Mouse (Mus musculus) midbrain, embryonic 16.5 days (tissue): ENCODE results near the gene Fam192a. TPM values are rescaled to one million over a fixed set of nuclear protein-coding genes. Genes with fewer than 3 reads are reported as not detected.
A peak's percentile ranks its signal among the peaks of the same experiment; 100 is the strongest.

ENCODE experiments used
- ATAC-seq: fragments of 200-750 bp; cut with Nextera tagmentation; 2 replicates; pipeline ENCODE4 v1.8.0; 2017; ENCODE audit warnings: moderate TSS enrichment
- H3K27ac ChIP-seq: fragments of 300-500 bp; sonication (generic); 2 replicates; pipeline ENCODE4 v1.5.1; 2014; ENCODE audit warnings: mild to moderate bottlenecking, low read length, mixed read lengths
- H3K27me3 ChIP-seq: fragments of 300-500 bp; sonication (generic); 2 replicates; pipeline ENCODE4 v1.6.1; 2014; ENCODE audit warnings: low read depth, low read length, mixed read lengths; ENCODE audit not compliant: control insufficient read depth, insufficient read depth
- H3K36me3 ChIP-seq: fragments of 300-500 bp; sonication (generic); 2 replicates; pipeline ENCODE4 v1.6.1; 2014; ENCODE audit warnings: mild to moderate bottlenecking, low read length, moderate library complexity, mixed read lengths; ENCODE audit not compliant: control insufficient read depth, insufficient read depth
- H3K4me1 ChIP-seq: fragments of 300-500 bp; sonication (generic); 2 replicates; pipeline ENCODE4 v1.6.1; 2014; ENCODE audit warnings: mild to moderate bottlenecking, low read length, mixed read lengths; ENCODE audit not compliant: control insufficient read depth, insufficient read depth
- H3K4me2 ChIP-seq: fragments of 300-500 bp; sonication (generic); 2 replicates; pipeline ENCODE4 v1.6.1; 2014; ENCODE audit warnings: mild to moderate bottlenecking, low read length, mixed read lengths
- H3K4me3 ChIP-seq: fragments of 300-500 bp; sonication (generic); 2 replicates; pipeline ENCODE4 v1.5.1; 2014; ENCODE audit warnings: low read depth, mild to moderate bottlenecking, low read length, moderate library complexity, mixed read lengths
- H3K9ac ChIP-seq: fragments of 300-500 bp; sonication (generic); 2 replicates; pipeline ENCODE4 v1.6.1; 2014; ENCODE audit warnings: low read depth, low read length, mixed read lengths
- H3K9me3 ChIP-seq: fragments of 300-500 bp; sonication (generic); replicated peaks from 2 replicates; pipeline ENCODE4 v1.6.1; 2014; ENCODE audit warnings: mild to moderate bottlenecking, low read length, mixed read lengths; ENCODE audit not compliant: control insufficient read depth, poor library complexity, severe bottlenecking
- WGBS: fragments of 180-500 bp; shearing (Covaris S2); extraction: QIAGEN DNeasy Blood & Tissue Kit; methylation state at CpG from one replicate; pipeline ENCODE4 v1.1.7; 2014; 5-methylcytosine and 5-hydroxymethylcytosine counted together
- polyA plus RNA-seq: library from polyadenylated mRNA; unstranded; fragments of >200 nt; fragmentation: Nextera tagmentation; extraction: Ambion mirVana; gene quantifications from 2 replicates; pipeline ENCODE4 v1.2.1, GENCODE M21; 2015

Gene Fam192a
- polyA plus RNA-seq, 1 experiment from 2014 or later = 74.0 TPM

DNA sequence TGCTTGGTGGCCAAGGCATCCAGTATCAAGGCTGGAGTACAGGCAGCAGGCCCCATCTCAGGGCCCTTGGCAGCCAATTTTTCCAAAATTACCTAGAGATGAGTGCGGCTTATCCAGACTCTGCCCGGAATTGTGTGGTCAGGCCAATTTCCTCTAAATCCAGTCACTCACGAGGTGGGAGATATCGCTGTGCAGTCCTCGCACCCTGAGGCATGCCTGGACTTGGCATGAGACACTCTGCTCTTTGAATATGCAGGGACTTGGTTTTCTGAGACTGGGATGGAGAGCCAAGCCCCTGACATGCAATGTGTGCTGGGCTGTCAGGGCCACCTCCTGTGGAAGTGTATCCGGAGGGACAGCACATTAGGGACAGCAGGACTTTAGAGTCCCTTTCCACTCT lies 35.8 kb downstream of the Fam192a start:
- peaks cover 36% of the 10 kb centered on the region for H3K4me1 ChIP-seq
- 56% methylated on average over 6 of the region's 6 CpGs for WGBS
- H3K9me3 ChIP-seq = no peaks in the 10 kb centered on the region
- peak overlapping the region; percentile 88 for H3K27ac ChIP-seq
- no peak overlapping the region for H3K4me2 ChIP-seq
- H3K36me3 ChIP-seq = no peaks in the 10 kb centered on the region
- no peak overlapping the region for H3K4me3 ChIP-seq
- ATAC-seq = no peak
- H3K9ac ChIP-seq = no peak overlapping the region
- H3K27me3 ChIP-seq = no peaks in the 10 kb centered on the region

DNA sequence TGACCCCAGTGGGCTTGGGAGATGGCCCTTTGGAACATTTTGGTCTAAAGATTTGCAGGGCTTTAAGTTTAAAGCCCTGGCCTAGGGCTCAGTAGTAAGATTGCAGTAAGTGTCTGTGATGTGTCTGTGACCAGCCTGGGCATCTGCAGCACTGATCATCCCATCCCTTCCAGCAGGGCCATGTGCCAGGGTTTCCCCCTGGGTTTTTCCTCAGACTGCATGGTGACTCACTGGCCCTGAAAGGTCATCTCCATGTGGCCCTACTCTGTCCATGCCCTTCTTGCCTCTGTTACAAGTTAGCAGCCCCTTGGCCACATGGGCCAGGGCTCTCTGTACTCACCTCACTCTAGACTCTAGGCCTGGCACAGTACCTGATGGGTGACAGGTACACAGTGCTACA lies 37.4 kb downstream of the Fam192a start:
- Histone ChIP-seq H3K9me3 (no peaks in the 10 kb centered on the region), H3K36me3 (no peaks in the 10 kb centered on the region), H3K4me2 (no peak overlapping the region), H3K4me3 (no peak overlapping the region), H3K9ac (no peak overlapping the region), H3K27ac (no peak overlapping the region), H3K27me3 (no peaks in the 10 kb centered on the region), H3K4me1 (peaks cover 31% of the 10 kb centered on the region)
- no peak for ATAC-seq

DNA sequence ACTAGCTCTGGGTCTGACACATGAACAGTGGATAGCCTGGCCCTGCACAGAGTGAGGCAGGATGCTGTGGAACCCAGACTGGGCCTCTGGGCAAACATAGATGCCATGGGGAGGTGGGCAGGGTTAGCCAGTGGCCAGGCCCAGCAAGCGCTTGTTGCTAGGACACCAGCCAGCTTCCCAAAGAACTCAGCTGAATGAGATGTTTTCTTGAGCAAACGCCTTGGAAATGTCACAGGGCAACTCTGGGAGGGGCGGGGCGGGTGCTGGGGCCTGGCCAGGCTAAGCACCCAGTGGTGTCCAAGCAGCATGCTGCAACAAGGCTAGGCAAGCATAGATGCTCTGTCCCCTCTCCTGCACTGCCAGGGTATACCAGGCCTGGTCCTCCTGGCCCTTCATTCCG lies 40.5 kb downstream of the Fam192a start:
- no peaks in the 10 kb centered on the region for H3K36me3 ChIP-seq
- ATAC-seq = peak; percentile 81
- peaks cover 11% of the 10 kb centered on the region for H3K4me1 ChIP-seq
- no peak overlapping the region for H3K27ac ChIP-seq
- WGBS = 25% methylated on average over 5 of the region's 5 CpGs
- no peak overlapping the region for H3K4me3 ChIP-seq
- no peak overlapping the region for H3K9ac ChIP-seq
- no peaks in the 10 kb centered on the region for H3K27me3 ChIP-seq
- no peak overlapping the region for H3K4me2 ChIP-seq
- H3K9me3 ChIP-seq = no peaks in the 10 kb centered on the region

DNA sequence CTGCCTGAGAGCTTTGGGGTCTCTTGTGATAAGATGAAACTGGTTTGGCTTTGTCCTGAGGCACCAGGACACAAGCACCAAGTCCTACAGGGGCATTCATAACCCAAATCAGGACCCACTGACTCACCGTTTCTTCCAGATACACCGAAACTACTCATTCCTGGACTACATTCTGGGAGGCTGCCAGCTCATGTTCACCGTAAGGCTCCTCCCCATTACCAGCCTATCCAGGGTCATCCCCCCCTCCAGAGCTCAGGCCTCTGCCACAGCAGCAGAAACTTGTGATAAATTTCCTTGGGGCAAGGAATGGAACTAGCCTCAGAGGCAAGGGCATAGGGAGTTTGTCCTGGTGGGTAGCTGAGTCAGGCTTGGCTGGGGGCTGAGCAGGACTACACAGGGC lies 44.5 kb downstream of the Fam192a start:
- H3K4me3 ChIP-seq = no peak overlapping the region
- no peaks in the 10 kb centered on the region for H3K27me3 ChIP-seq
- no peak for ATAC-seq
- H3K4me1 ChIP-seq = peaks cover 4% of the 10 kb centered on the region
- 72% methylated on average over 3 of the region's 3 CpGs for WGBS
- H3K9me3 ChIP-seq = no peaks in the 10 kb centered on the region
- H3K4me2 ChIP-seq = no peak overlapping the region
- no peak overlapping the region for H3K27ac ChIP-seq
- no peak overlapping the region for H3K9ac ChIP-seq
- no peaks in the 10 kb centered on the region for H3K36me3 ChIP-seq

DNA sequence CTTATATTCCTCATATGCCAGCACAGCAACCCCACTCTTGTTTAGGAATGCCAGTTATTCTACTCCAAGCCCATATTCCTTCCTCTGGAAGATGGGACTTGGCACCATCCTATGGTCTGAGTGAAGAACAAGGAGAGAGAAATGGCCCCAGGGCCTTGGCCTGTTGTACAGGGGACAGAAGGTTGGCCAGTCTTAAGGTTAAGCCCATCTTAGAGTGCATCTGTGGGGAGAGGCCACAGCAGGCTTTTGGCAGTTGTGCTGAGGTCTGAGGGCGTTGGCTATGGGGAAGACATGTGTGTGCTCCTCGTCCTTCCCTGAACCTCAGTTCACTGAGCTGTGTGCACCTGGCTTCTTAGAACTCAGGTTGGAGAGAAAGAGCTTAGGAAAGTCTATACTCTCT lies 49.1 kb downstream of the Fam192a start:
- H3K9me3 ChIP-seq = no peaks in the 10 kb centered on the region

DNA sequence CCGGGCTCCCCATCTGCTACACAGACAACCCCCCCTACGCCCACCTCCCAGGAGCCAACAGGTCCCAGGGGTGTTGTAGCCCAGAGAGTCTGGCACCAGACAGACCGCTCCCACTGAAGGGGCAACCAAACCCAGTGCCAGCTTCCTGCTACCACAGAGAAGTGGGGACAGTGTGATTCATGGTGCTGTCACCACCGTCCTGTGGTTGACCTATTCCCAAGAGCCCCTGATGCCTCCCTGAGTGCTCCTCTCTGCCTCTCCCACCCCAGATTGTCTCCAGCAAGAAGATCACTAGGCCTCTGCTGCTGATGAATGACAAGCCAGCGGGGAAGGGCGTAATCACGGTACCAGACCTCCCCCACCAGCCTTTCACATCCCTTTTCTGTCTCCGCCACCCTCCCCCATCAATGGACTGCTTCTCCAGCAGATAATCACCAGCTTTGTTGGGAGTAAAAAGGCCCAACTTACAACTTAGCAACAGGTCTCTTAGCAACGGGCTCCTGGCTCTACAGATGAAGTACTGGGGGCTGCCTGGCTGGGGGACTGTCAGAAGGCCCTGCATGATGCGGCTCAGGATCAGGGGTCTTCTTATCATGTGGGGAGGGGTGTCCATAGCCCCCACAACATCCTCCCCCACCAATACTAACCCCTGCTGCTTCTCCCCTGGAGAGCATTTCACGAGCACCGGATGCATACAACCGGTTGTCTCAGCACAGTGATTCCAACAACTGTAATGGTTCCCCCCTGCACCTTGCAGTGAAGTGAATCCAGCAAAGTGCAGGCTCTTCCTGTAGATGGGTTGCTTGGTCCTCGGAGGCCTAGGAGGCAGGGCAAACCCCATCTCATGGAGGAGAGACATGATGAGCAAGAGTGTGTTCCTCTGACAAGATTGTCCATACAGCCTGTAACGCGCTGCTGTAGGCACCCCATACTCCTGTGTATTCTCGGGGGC lies 50.0 kb downstream of the Fam192a start:
- peaks cover 18% of the 10 kb centered on the region for H3K4me1 ChIP-seq
- H3K27me3 ChIP-seq = no peaks in the 10 kb centered on the region
- 21% methylated on average over 17 of the region's 17 CpGs for WGBS
- H3K4me3 ChIP-seq = no peak overlapping the region
- no peaks in the 10 kb centered on the region for H3K9me3 ChIP-seq
- peak overlapping the region; percentile 74 for H3K27ac ChIP-seq
- no peak overlapping the region for H3K9ac ChIP-seq
- no peaks in the 10 kb centered on the region for H3K36me3 ChIP-seq
- no peak overlapping the region for H3K4me2 ChIP-seq
- peak; percentile 87 for ATAC-seq

More for the DNA sequence above, 49.1 kb downstream of the Fam192a start:
- no peaks in the 10 kb centered on the region for H3K27me3 ChIP-seq
- ATAC-seq = no peak
- H3K36me3 ChIP-seq = no peaks in the 10 kb centered on the region
- H3K4me2 ChIP-seq = no peak overlapping the region
- peaks cover 18% of the 10 kb centered on the region for H3K4me1 ChIP-seq
- no peak overlapping the region for H3K9ac ChIP-seq
- H3K4me3 ChIP-seq = no peak overlapping the region
- WGBS = 68% methylated on average over 2 of the region's 2 CpGs
- H3K27ac ChIP-seq = peak overlapping the region; percentile 62; the same call in 1 of the 2 replicates

DNA sequence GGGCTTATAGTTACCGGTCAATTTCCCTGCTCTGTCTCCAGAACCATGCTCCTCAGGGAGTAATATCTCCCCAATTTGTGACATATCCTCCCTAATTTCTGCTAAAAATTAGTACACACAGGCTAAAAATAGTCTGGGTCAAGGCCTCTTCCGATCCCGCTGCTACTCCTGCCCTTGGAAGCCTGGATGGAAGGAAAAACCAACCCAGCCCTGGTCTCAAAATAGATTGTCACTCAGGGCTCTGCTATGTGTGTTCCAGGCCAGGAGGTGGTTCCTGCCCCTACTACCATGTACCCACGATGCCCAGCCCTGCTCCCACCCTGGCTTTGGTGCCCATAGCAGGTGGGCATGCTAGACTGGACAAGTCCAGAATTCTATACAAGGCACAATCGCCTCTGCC lies 51.8 kb downstream of the Fam192a start:
- ATAC-seq = no peak
- no peaks in the 10 kb centered on the region for H3K9me3 ChIP-seq
- H3K36me3 ChIP-seq = no peaks in the 10 kb centered on the region
- no peaks in the 10 kb centered on the region for H3K27me3 ChIP-seq
- 78% methylated on average over 5 of the region's 5 CpGs for WGBS
- peak overlapping the region; percentile 36; the same call in 1 of the 2 replicates for H3K27ac ChIP-seq
- H3K9ac ChIP-seq = 0 out of 2 replicates have a peak overlapping the region, but pooled peaks have one; percentile 11
- peaks cover 24% of the 10 kb centered on the region for H3K4me1 ChIP-seq
- H3K4me3 ChIP-seq = no peak overlapping the region
- H3K4me2 ChIP-seq = no peak overlapping the region

DNA sequence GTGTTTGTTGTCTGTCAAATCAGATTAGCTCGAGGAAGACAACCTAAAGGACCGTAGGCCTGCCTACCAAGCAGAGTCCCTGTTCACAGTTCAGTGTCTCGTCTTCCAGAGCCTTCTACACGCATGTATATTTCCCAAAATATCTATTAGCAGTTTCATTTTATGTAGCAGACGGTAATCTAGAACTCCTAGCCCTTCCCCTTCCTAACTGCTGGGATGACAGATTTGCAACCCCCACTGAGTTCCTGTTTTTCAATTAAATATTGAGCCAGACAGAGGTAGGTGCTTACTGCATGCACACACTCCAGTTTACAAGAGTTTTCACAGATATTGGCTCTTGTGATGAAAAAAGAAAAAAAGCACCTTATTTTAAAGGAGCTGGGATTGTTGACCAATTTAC lies 52.3 kb downstream of the Fam192a start:
- Histone ChIP-seq H3K9ac (no peak overlapping the region), H3K27ac (peak overlapping the region; percentile 36; the same call in 1 of the 2 replicates), H3K36me3 (no peaks in the 10 kb centered on the region), H3K27me3 (no peaks in the 10 kb centered on the region), H3K4me3 (no peak overlapping the region), H3K9me3 (no peaks in the 10 kb centered on the region), H3K4me1 (peaks cover 24% of the 10 kb centered on the region), H3K4me2 (no peak overlapping the region)
- ATAC-seq = no peak
- 33% methylated on average over 5 of the region's 5 CpGs for WGBS

DNA sequence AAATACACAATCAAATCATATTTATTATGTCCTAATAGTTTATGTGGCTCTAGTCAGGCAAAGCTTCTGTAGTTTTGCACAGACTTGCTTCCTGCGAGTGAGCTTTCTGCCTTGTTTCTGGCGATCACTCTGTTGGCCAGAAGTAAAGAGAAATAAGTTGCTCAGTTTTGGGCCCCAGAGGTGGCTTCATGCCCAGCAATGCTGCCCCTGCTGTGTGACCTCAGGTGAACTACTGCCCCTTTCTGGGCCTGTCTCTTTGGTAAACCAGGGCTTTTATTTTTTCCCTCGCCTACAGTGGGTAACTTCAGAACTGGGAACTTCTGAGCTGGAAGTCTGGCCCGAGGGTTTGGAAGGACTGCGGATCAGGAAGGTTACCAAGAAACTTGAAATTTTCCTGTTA lies 52.8 kb downstream of the Fam192a start:
- no peak overlapping the region for H3K27ac ChIP-seq

More for the DNA sequence above, 52.8 kb downstream of the Fam192a start:
- no peak overlapping the region for H3K4me3 ChIP-seq
- H3K4me2 ChIP-seq = no peak overlapping the region
- H3K27me3 ChIP-seq = no peaks in the 10 kb centered on the region
- H3K36me3 ChIP-seq = no peaks in the 10 kb centered on the region
- WGBS = 55% methylated on average over 5 of the region's 5 CpGs
- H3K9ac ChIP-seq = no peak overlapping the region
- no peaks in the 10 kb centered on the region for H3K9me3 ChIP-seq
- ATAC-seq = no peak
- H3K4me1 ChIP-seq = peaks cover 24% of the 10 kb centered on the region
